Mouse (Mus musculus) large intestine, adult 2 months (tissue): ENCODE results near the gene Spp1. TPM values are rescaled to one million over a fixed set of nuclear protein-coding genes. Genes with fewer than 3 reads are reported as not detected.
"Not testable (repeated sequence)": the region's sequence is repeated elsewhere in the genome, so short reads cannot be mapped to it uniquely, and the experiment has no call there.

Experiments used
- DNase-seq: peaks from one replicate; pipeline ENCODE4 v3.0.0-alpha.2; 2012; ENCODE audit warnings: low read depth, low spot score
- WGBS: fragments of 180-500 bp; shearing (Covaris S2); methylation state at CpG from one replicate; pipeline ENCODE4 v1.1.7; 2018; 5-methylcytosine and 5-hydroxymethylcytosine counted together
- polyA plus RNA-seq: library from polyadenylated mRNA; depleted of rRNA; stranded (reverse); fragments of >200 nt; gene quantifications from 2 replicates; pipeline ENCODE4 v1.2.3, GENCODE M21; 2012

Spp1 gene
- polyA plus RNA-seq, 1 experiment, result 0.24 TPM

DNA sequence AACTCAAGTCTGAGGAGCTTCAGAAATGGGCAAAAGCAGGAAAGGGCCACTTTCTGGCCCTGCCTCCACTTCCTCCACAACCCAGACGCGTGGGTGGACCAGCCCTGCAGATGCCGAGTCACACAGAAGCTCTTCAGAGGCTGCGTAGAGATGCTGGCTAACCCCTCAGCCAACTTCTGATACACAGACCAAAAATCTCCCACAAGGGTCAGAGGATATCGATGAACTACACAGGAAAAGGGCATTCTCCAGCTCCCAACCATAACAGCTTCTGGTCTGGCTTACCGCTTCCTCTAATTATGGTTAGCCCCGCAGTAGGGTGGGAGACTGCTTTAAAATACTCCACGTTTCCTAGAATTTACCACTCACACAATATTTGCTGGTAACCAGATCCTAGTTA, 9.0 kb upstream of the Spp1 start:
- WGBS, result 69% methylated on average over 8 of the region's 8 CpGs
- DNase-seq, result no peak

DNA sequence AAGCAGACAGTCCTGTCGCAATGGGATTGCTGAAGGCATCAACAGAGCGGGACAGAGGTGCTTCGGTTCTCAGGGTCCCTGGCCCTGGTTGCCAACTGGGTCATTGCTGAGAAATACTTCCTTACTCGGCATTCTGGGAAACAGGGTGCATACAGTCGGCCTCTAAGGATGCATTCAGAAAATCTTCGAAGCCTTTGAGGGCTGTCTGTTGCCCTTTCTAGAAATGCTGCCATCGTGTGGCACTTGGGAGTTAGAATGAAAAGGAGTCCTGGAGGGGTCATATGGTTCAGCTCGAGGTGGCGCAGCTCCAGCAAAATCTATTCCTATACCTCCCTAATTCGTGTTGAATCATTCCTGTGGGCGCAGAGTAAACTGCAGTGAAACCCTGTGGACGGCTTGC, 2.0 kb upstream of the Spp1 start:
- no peak for DNase-seq
- WGBS, result 33% methylated on average over 12 of the region's 12 CpGs

DNA sequence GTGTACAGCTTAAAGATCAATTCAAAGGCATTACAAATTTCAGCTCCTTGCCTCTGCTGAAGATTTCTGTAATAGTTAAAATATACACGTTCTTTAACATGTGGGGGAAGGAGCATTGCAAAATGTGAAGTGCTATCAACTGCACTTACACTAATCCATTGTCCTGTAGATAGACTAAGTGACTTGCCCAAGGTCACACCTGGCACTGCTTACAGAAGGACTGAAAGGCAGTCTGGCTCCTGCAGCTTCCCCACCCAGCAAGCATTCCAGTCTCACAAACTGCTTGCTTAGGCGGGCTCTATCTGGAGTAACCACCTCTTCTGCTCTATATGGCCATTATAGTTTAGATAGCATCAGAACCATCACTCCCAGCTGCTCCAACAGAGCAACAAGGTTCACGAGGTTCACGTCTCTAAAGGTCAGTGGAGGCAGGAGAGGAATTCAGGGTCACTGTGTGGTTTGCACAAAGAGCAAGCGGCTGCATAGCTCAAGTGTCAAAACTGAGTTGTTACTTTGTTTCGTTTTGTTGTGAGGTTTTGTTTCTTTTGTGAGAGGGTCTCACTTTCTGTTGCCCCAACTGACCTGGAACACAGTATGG, 851 bp upstream of the Spp1 start:
- WGBS, result 42% methylated on average over 6 of the region's 6 CpGs
- no peak for DNase-seq

DNA sequence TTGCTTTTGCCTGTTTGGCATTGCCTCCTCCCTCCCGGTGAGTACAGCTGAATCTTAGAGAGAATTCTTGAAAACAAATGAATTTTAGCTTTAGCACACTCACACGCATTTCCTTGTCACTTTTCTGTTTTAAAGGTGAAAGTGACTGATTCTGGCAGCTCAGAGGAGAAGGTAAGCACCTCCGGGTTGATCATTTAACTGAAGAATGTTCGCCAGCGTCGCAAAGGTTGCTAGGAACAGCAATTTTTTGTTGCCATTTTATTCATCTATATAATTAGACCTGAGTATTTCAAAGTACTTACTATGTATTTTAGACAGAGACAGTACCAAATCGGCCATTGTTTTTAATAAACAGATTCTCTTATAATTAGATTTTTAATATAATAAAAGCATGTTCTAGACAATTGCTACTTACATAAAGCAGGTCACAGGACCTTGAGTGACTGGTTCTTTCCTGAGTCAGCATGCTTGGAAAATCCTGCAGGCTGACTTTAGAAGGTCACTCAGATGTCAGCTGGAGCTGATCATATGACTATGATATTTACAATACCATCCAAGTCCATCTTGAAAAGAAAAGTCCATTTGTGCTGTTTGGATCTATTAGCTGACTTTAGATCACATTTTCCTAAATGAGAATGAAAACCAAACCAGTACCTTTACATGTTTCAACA, 1.6 kb downstream of the Spp1 start:
- WGBS, result 37% methylated on average over 7 of the region's 7 CpGs
- DNase-seq, result no peak

DNA sequence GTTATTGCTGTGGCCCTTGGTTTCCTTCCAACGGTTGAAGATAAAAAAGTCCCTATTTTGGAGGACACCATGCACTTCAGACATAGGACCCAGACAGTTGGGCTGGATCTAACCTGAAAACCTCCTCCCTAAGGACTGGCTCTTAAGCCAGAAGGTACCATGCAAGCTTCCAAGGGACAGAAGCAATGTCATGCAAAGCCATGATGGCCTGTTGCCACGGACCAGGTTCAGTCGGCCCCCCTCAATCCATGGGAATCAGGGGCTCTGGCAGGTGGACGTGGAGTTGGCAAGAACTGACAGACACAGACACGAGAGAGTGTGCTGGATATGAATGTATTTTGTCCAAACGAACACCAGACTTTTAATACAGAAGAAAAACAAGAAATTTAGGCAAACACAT, 7.5 kb downstream of the Spp1 start:
- no peak for DNase-seq
- 79% methylated on average over 6 of the region's 6 CpGs for WGBS

DNA sequence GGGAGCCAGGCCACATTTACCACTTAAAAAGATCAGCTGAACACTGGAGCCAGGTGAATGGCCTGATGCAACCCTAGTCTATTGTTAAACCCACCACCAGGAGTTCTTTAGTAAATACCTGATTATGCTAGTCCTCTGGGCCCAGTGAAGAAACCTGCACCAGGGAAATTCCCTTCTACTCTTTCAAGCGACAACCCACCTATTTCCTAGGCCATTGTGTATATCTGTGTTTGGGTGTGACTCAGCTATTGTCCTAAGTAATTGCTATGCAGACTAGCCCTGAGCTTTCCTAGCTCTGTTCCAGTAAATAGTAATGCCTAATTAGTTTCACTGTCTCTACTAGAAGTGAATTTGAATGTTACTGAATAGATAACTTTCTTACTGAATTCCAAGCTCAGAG, 7.9 kb downstream of the Spp1 start:
- 48% methylated on average over 1 of the region's 1 CpGs for WGBS
- no peak for DNase-seq

DNA sequence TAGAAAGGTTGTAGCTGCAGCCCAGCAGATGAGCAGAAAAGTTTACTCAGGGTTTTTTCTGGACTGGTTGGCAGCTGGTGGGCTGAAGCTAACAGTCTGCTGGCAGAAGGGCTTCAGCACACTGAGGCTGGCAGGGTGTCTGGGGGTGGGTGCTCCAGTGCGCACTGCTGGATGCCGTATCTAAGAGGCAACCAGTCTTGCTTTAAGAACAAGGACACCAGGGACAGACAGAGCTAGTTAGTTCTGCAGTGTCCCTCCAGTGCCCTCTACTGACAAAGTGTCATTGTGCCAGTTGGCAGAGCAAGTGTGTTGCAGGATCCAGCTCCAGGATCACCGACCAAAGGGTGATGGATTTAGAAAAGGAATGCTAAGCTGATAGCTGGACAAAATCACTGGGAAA, 11.2 kb downstream of the Spp1 start:
- WGBS, result 3% methylated on average over 3 of the region's 3 CpGs
- no peak for DNase-seq

DNA sequence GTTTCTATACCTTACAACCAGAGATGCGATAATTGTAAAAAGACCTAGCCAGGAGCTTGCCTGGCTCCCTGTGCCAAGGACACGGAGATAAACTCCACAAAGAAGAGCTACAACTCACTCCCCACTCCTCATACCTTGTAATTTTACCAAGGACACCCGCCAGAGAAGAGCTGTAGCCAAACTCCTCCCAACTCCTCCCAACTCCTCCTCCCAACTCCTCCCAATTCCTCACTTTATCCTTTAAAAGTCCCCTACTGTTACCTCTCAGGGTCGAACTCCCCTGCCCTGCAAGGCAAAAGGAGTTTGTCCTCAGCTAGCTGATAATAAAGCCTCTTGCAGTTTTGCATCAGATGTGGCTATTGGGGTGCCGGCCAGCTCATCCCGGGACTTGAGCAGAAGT, 13.4 kb downstream of the Spp1 start:
- DNase-seq, result not testable (repeated sequence)
- WGBS, result 29% methylated on average over 6 of the region's 6 CpGs

DNA sequence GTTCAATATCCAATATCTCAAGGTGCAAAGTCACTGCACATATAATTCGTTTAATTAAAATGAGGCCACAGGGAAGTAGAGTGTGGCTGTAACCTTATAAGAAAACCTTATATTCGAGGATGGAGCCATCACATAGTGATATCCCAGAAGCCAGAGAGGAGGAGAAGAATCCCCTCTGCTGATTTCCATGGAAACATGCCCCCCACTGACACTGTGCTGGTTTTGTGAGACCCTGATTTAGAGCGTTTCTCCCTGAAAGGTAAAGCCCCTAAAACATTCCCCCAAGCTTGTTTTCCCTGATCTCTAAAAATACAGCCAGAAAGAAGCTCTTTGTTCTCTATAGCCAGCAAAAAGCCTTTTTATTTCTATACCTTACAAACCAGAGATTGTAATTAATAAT, 14.6 kb downstream of the Spp1 start:
- 55% methylated on average over 3 of the region's 3 CpGs for WGBS
- DNase-seq, result no peak

DNA sequence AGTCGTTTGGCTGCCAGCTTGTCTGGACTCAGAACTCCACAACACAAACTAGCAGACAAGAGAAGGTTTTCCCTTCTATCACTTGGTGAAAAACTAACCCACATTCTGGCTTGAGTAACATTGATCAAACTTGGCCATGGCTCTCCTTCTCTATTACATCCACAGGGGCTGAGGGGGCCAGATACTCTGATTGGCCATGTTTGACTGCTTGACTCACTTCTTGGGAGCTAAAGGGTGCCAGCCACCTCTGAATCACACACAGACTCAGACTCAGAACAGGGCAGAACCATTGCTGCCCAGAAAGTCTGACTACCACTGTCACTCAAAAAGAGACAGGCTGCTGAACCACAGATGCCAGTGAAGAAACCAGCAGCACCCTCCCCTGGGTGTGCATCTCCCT, 18.2 kb downstream of the Spp1 start:
- WGBS, result 55% methylated on average over 1 of the region's 1 CpGs
- no peak for DNase-seq

DNA sequence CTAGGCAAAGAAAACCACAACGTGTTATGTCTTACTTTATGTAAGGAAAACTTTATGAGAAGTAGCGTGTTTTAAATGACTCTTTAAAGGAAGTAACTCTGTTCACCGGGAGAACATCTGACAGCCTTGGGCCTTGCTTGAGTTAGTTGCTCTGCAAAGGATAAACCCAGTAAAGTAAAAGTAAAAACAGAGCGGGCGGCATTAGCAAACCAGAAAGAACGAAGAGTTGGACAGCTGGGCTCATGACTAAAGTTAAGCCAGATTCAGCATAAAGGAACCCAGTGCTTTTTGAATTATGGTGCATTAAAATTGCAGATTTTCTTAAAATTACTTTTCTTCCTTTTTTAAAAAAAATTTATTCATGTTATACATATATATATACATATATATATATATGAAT, 19.6 kb downstream of the Spp1 start:
- 74% methylated on average over 6 of the region's 6 CpGs for WGBS
- DNase-seq, result no peak

DNA sequence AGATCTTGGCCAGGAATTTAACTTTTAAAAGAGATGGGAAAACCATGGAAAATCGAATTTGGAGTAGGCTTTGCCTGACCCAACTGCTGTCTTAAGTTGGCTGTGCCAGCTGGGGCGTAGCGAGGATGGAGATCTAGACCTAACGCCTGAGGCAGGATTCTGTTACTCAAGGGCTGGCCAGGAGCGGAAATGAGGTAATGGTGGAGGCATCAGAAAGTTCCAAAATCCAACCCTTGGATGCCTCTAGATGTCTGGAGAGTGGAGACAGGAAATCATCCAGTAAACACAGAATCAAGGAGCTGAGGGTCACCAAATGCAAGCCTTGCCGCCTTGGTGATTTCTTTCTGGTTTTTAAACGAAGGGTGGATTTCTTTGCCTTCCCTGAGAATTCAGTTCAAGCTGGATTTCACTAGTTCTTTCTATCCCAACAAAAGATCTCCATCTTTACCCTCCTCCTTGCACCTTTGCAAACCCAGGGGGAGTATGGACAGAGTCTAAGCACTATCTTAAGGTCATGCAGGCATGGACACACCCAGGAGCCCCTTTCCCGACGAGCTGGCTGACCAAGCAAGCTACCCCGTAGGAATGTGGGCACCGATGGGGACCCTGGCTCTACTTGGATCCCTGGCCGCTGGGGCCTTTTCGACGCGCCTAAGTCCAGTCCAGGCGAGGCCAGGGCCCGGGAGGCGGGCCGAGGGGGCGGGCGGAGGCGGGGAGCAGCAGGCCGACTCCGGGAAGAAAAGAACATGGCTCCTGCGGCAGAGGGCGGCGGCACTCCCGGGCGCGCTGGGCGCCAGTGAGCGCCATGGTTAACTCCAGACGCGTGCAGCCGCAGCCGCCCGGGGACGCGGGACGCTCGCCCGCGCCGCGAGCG, 24.2 kb downstream of the Spp1 start, which contains the start of gene Pkd2:
Gene Pkd2, plus strand, starts transcription at position 619 of the 874 bp plus-strand sequence.
- WGBS, result 11% methylated on average over 46 of the region's 46 CpGs
- DNase-seq, result no peak

DNA sequence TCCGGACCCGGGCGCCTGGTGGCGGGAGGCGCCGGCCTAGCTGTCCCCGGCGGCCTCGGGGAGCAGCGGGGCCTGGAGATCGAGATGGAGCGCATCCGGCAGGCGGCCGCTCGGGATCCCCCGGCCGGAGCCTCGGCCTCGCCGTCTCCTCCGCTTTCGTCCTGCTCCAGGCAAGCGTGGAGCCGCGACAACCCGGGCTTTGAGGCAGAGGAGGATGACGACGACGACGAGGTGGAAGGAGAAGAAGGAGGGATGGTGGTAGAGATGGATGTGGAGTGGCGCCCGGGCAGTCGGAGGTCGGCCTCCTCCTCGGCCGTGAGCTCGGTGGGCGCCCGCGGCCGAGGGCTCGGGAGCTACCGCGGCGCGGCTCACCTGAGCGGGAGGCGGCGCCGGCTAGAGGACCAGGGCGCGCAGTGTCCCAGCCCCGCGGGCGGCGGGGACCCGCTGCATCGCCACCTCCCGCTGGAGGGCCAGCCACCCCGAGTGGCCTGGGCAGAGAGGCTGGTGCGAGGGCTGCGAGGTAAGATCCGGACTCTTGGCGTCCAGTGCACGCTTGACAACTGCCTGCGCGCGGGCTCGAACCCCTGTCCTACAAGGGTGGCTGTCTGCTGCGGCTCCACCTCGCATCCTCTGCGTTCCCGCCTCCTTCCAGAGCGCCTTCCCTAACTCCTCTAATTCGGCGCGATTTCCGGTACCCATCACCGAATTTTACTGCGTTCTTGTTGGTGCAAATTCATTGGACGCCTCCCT, 25.0 kb downstream of the Spp1 start:
- DNase-seq, result no peak
- WGBS, result under 1% methylated on average over 77 of the region's 82 CpGs

DNA sequence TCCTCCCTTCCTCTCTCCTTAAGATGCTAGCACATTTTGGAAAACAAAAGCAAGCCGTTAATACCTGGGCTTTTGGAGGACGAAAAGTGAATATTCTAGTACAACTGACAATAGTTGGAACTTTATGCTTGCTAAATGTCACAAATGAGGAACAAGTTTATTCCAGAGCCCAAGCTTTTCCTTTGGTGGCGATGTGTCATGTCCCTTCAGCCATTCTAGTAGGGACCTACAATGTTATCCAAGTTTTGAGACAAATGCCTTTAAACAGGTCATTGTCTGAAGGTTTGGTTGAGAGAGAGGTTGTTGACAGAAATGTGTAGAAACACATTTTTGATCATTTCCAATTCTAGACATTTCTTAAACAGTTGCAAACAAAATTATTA, 25.5 kb downstream of the Spp1 start:
- 22% methylated on average over 3 of the region's 3 CpGs for WGBS
- DNase-seq, result no peak

DNA sequence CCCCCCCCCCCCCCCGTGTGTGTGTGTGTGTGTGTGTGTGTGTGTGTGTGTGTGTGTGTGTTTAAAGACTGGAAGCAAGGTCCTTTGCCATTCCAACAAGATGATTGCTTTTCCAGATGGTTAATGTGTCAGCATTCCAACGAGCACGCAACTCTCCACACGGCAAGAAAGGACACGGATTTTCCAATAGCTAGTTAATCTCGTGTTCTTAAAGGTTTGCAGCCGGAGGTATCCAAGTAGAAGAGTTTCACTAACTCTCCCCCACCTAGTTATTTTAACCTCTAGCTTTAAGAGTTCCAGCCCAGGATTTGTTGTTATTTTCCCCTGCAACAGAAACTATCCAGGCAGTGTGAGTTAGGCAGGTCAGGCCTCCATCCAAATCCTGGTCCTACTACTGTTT, 25.9 kb downstream of the Spp1 start:
- no peak for DNase-seq
- WGBS, result 51% methylated on average over 7 of the region's 7 CpGs

DNA sequence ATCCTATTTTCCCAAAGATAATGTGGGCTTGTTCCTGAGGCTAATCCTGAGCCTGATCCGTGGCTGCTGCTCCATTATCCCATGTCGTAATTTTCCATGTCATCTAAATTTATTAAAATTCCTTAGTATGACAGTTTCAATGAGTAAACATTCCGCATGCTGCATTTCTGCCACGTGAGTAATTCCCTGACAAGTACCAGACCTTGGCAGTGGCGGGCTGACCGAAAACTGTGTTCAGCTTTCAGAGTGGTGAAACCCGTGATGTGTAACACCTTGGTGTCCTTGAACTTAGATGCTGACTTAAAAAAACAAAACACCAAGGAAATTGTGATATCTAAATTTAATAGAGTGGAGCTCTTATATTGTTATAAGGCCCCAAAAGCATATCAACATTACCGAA, 30.4 kb downstream of the Spp1 start:
- no peak for DNase-seq
- WGBS, result 73% methylated on average over 8 of the region's 8 CpGs

DNA sequence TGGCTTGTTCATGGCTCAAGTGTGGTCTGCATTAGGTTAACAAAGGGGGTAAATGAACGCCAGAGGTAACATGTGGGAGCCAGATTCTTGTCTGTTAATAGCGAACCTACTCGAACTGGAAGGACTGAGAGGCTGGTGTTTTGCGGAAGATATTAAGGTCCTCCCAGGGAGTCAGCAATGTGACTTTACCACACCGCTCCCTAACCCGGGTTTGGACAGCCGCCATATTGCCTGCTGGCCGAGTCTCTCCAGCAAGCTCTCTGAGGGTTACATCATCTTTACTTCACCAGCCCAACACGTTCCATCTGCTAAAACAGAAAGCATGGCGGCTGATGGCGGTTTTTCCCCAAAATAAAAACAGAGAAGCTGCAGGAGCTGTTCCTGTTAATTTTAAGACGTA, 30.8 kb downstream of the Spp1 start:
- no peak for DNase-seq
- 72% methylated on average over 12 of the region's 12 CpGs for WGBS

DNA sequence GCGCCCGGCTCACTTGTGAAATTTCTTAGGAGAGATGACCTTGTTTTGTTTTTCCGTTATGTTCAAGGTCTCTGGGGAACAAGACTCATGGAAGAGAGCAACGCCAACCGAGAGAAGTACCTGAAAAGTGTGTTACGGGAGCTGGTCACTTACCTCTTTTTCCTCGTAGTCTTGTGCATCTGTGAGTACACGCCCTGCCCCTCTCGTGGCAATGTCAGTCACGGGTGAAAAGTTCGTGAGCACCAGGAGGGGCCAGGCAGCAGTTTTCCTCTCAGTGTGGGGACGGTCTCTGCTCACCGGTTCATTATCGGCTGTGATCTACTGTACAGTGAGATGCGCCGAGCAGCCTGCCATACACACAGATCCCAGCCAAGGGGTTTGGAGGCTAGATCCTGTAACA, 31.9 kb downstream of the Spp1 start:
- 93% methylated on average over 16 of the region's 16 CpGs for WGBS
- no peak for DNase-seq

DNA sequence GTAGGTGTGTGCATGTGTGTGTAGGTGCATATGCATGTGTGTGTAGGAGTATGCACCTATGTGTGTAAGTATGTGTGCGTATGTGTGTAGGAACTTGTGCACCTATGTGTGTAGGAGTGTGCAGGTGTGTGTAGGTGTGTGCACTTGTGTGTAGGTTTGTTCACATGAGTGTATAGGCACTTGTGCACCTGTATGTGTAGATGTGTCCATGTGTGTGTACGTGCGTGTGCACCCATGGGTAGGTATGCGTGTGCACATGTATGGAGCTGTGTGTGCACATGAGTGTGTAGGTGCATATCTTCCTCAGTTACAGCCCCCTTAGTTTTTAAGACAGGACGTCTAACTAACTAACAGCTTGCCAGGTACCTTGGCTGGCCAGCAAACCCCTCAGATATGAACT, 33.7 kb downstream of the Spp1 start:
- no peak for DNase-seq
- 94% methylated on average over 5 of the region's 5 CpGs for WGBS

DNA sequence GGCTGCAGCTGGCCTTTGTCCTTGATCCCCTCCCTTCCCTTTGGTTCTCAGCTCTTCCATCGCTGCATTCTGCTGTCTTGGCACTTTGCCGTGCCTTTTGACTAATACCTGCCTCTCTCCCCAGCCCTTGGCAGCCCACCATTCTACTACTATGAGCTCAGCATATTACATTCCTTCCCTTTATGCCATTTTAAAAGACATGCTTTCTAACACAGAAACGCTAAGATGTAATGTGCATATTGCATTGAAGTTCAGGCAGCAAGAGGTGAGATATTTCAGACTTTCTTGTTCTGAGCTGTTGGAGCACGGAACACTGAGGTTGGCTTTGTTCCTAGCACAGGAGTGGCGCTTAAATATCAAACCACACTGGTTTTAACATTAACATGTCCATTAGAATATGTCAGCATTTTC, 36.1 kb downstream of the Spp1 start:
- WGBS, result 85% methylated on average over 5 of the region's 5 CpGs
- no peak for DNase-seq
